Mouse (Mus musculus): ENCODE measurements around the gene Sytl2. TPM values are rescaled to one million over a fixed set of nuclear protein-coding genes. Genes with fewer than 3 reads are reported as not detected.
A peak's percentile ranks its signal among the peaks of the same experiment; 100 is the strongest.

The Sytl2 gene
- polyA plus RNA-seq, 1 experiment from 2014 or later: 7.1 TPM

GRCm38 (mm10) chr7:90395928-90396327, 93.9 kb downstream of the Sytl2 start:
- no peak overlapping the region for H3K4me2 ChIP-seq (ENCODE audit: low read depth, severe bottlenecking)
- H3K4me3 ChIP-seq (ENCODE audit: low read depth, low read length): no peak overlapping the region
- no peak for ATAC-seq (ENCODE audit: insufficient number of reproducible peaks, low FRiP score, low TSS enrichment, low read depth)
- H3K4me1 ChIP-seq (ENCODE audit: control insufficient read depth, insufficient read depth, low read length): no peaks in the 10 kb centered on the region
- 67% methylated on average over 5 of the region's 5 CpGs for WGBS
- H3K36me3 ChIP-seq (ENCODE audit: control insufficient read depth, insufficient read depth, low read length): no peaks in the 10 kb centered on the region
- H3K9me3 ChIP-seq (ENCODE audit: control insufficient read depth, low read length): no peaks in the 10 kb centered on the region
- no peaks in the 10 kb centered on the region for H3K27me3 ChIP-seq (ENCODE audit: control insufficient read depth, insufficient read depth, low read length)
- H3K9ac ChIP-seq (ENCODE audit: low read length): no peak overlapping the region
- no peak overlapping the region for H3K27ac ChIP-seq (replicated peaks; ENCODE audit: low read depth, low read length)
- no peak for DNase-seq (ENCODE audit: low spot score)

- WGBS: 38% methylated on average over 3 of the region's 3 CpGs
- Histone ChIP-seq H3K27me3 (ENCODE audit: control insufficient read depth, insufficient read depth, low read length) (no peaks in the 10 kb centered on the region), H3K4me2 (ENCODE audit: low read depth, severe bottlenecking) (no peak overlapping the region), H3K9ac (ENCODE audit: low read length) (no peak overlapping the region), H3K27ac (replicated peaks; ENCODE audit: low read depth, low read length) (no peak overlapping the region), H3K9me3 (ENCODE audit: control insufficient read depth, low read length) (no peaks in the 10 kb centered on the region), H3K4me3 (ENCODE audit: low read depth, low read length) (no peak overlapping the region), H3K4me1 (ENCODE audit: control insufficient read depth, insufficient read depth, low read length) (no peaks in the 10 kb centered on the region), H3K36me3 (ENCODE audit: control insufficient read depth, insufficient read depth, low read length) (no peaks in the 10 kb centered on the region)
- peak; percentile 78 for DNase-seq (ENCODE audit: low spot score)
- no peak for ATAC-seq (ENCODE audit: insufficient number of reproducible peaks, low FRiP score, low TSS enrichment, low read depth)
These were observed 107.9 kb downstream of the Sytl2 start for GRCm38 (mm10) chr7:90409934-90410333.

DNA sequence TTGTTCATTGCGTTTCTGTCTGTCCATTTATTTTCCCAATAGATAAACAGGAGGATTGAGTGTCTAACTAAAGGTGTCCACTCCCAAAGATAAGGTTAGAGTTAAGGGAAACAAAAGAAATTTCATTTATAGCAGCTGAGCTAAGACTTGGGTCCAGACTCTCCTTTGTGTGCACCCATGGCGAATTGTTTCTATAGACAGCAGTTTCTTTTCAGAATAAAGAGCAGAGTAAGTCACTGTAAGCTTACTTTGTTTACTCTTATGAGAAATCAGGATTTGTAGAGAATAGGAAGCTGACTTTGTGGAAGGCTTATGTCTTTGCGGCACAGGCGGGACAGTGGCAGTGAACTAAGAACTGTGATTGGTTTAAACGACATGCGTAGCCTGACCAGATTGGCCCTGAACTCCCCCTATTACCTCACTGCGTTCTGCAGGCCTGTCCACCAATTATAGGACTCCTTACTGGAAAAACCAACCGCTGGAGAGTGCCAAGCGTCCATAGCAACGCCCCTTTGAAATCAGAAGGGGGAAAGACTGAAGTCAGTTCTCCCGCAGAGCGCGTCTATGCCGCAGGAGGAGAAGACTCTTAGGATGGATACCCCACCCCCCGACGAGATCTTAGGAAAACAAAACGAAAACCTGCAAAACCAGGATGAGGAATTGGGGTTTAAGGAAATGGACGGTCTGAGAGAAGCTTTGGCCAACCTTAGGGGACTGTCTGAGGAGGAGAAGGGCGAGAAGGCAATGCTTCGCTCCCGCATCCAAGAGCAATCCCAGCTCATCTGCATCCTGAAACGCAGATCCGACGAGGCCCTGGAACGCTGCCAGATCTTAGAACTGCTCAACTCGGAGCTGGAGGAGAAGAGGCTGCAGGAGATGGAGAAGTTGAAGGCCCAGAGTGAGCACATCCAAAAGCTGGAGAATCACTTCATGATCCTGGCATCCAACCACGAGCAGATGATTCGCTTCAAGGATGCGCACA, 124.3 kb downstream of the Sytl2 start, which contains the start of gene Ccdc89:
TSS of gene Ccdc89 (plus strand) at position 558 of the 982 bp plus-strand sequence.
- H3K27me3 ChIP-seq (ENCODE audit: control insufficient read depth, insufficient read depth, low read length): no peaks in the 10 kb centered on the region
- H3K4me1 ChIP-seq (ENCODE audit: control insufficient read depth, insufficient read depth, low read length): no peaks in the 10 kb centered on the region
- peak within 1 kb of the TSS; percentile 23; the same call in 1 of the 2 replicates for H3K9ac ChIP-seq (ENCODE audit: low read length)
- H3K4me2 ChIP-seq (ENCODE audit: low read depth, severe bottlenecking): peak within 1 kb of the TSS; percentile 51
- ATAC-seq (ENCODE audit: insufficient number of reproducible peaks, low FRiP score, low TSS enrichment, low read depth) (peak; percentile 99), DNase-seq (ENCODE audit: low spot score) (peak; percentile 74)
- 22% methylated on average over 29 of the region's 29 CpGs for WGBS
- H3K27ac ChIP-seq (replicated peaks; ENCODE audit: low read depth, low read length): no peak within 1 kb of the TSS
- no peaks in the 10 kb centered on the region for H3K9me3 ChIP-seq (ENCODE audit: control insufficient read depth, low read length)
- peak within 1 kb of the TSS; percentile 24 for H3K4me3 ChIP-seq (ENCODE audit: low read depth, low read length)
- H3K36me3 ChIP-seq (ENCODE audit: control insufficient read depth, insufficient read depth, low read length): no peaks in the 10 kb centered on the region

DNA sequence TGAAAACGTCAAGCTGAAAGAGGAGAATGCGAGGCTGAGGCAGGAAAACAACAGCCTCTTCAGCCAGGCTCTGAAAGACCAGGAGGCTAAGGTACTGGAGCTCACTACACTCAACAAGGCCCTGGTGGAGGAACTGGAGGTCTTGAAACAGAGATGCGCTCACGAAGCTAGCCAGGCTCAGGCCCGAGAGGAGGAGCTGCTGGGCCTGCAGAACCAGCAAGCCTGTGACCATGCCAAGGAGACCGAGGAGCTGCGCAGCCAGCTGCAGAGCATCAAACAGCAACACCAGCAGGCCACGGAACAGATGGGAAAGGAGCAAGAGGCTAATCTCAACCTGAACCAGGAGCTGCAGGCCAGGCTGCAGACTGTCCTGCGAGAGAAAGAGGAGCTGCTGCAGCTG, 125.0 kb downstream of the Sytl2 start:
- DNase-seq (ENCODE audit: low spot score) (no peak), ATAC-seq (ENCODE audit: insufficient number of reproducible peaks, low FRiP score, low TSS enrichment, low read depth) (no peak)
- no peaks in the 10 kb centered on the region for H3K27me3 ChIP-seq (ENCODE audit: control insufficient read depth, insufficient read depth, low read length)
- H3K4me2 ChIP-seq (ENCODE audit: low read depth, severe bottlenecking): peak overlapping the region; percentile 51
- 63% methylated on average over 9 of the region's 9 CpGs for WGBS
- H3K4me3 ChIP-seq (ENCODE audit: low read depth, low read length): no peak overlapping the region; the same call in 1 of the 2 replicates
- no peak overlapping the region for H3K27ac ChIP-seq (replicated peaks; ENCODE audit: low read depth, low read length)
- H3K9me3 ChIP-seq (ENCODE audit: control insufficient read depth, low read length): no peaks in the 10 kb centered on the region
- H3K4me1 ChIP-seq (ENCODE audit: control insufficient read depth, insufficient read depth, low read length): no peaks in the 10 kb centered on the region
- H3K9ac ChIP-seq (ENCODE audit: low read length): no peak overlapping the region; the same call in 1 of the 2 replicates
- no peaks in the 10 kb centered on the region for H3K36me3 ChIP-seq (ENCODE audit: control insufficient read depth, insufficient read depth, low read length)

DNA sequence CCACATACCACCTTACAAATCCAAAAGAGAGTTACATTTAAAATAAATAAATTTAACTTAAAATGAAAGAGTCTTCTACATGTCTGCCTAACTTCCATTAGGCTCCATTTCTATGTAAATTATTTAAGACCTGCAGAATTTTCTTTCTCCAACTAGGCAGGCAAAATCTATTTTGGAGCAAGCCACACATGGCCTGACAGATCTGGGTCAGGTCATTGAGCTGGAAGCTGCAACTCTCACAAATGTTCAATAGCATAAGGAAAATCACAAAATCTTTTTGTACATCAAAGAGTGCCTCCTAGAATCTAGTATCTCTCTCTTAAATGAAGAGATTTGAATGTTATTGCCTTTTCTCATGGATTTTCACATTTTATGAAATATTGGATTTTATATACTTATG, 130.2 kb downstream of the Sytl2 start:
- Histone ChIP-seq H3K4me2 (ENCODE audit: low read depth, severe bottlenecking) (no peak overlapping the region), H3K27ac (replicated peaks; ENCODE audit: low read depth, low read length) (no peak overlapping the region)
- ATAC-seq (ENCODE audit: insufficient number of reproducible peaks, low FRiP score, low TSS enrichment, low read depth): no peak

DNA sequence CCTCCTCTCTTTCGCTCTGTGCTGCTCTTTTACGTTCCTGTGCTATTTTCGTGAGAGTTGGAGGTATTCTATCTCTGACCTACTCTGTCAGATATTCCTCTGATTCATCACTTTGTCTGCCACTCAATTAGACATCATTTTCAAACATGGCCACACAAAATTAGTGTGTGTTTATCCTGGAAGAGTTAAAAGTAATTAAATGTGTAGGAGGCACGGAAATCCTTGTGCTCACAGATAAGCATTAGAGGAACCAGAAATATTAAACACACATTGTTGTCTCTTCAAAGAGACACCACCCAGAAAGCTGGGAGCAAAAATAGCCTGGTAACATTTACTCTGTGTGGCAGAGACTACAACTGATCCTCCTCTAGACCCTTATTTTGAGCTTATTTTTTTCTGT, 138.0 kb downstream of the Sytl2 start:
- no peak overlapping the region for H3K4me3 ChIP-seq (ENCODE audit: low read depth, low read length)
- H3K27me3 ChIP-seq (ENCODE audit: control insufficient read depth, insufficient read depth, low read length): no peaks in the 10 kb centered on the region
- no peak overlapping the region for H3K9ac ChIP-seq (ENCODE audit: low read length)
- DNase-seq (ENCODE audit: low spot score): no peak
- H3K4me1 ChIP-seq (ENCODE audit: control insufficient read depth, insufficient read depth, low read length): no peaks in the 10 kb centered on the region
- 92% methylated on average over 4 of the region's 4 CpGs for WGBS
- no peak overlapping the region for H3K27ac ChIP-seq (replicated peaks; ENCODE audit: low read depth, low read length)
- no peaks in the 10 kb centered on the region for H3K36me3 ChIP-seq (ENCODE audit: control insufficient read depth, insufficient read depth, low read length)
- no peak overlapping the region for H3K4me2 ChIP-seq (ENCODE audit: low read depth, severe bottlenecking)
- no peaks in the 10 kb centered on the region for H3K9me3 ChIP-seq (ENCODE audit: control insufficient read depth, low read length)
- ATAC-seq (ENCODE audit: insufficient number of reproducible peaks, low FRiP score, low TSS enrichment, low read depth): no peak

More for the DNA sequence above, 130.2 kb downstream of the Sytl2 start:
- no peak overlapping the region for H3K9ac ChIP-seq (ENCODE audit: low read length)
- no peaks in the 10 kb centered on the region for H3K4me1 ChIP-seq (ENCODE audit: control insufficient read depth, insufficient read depth, low read length)
- no peaks in the 10 kb centered on the region for H3K36me3 ChIP-seq (ENCODE audit: control insufficient read depth, insufficient read depth, low read length)
- H3K4me3 ChIP-seq (ENCODE audit: low read depth, low read length): no peak overlapping the region
- DNase-seq (ENCODE audit: low spot score): no peak
- no peaks in the 10 kb centered on the region for H3K9me3 ChIP-seq (ENCODE audit: control insufficient read depth, low read length)
- H3K27me3 ChIP-seq (ENCODE audit: control insufficient read depth, insufficient read depth, low read length): no peaks in the 10 kb centered on the region

DNA sequence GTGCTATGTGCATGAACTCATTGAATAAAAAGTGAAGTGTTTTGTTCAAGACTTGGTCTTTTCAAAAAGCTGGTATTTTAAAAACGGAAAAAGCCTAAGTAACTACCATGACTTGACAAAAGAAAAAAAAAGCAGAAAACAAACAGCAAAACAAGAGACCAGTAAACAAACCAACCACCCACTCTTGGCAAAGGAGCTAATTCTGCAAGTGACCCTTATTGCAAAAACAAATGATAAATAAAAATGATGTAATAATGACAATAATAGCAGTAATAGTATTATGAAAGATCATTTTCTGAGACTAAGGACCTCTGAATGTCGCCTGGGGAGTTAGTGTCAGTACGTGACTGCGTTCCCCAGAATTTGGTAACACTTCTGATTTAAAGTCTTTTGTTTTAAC, 140.0 kb downstream of the Sytl2 start:
- no peak overlapping the region for H3K9ac ChIP-seq (ENCODE audit: low read length)
- no peaks in the 10 kb centered on the region for H3K9me3 ChIP-seq (ENCODE audit: control insufficient read depth, low read length)
- no peaks in the 10 kb centered on the region for H3K36me3 ChIP-seq (ENCODE audit: control insufficient read depth, insufficient read depth, low read length)
- WGBS: 13% methylated on average over 4 of the region's 4 CpGs
- H3K4me3 ChIP-seq (ENCODE audit: low read depth, low read length): peak overlapping the region; percentile 99
- ATAC-seq (ENCODE audit: insufficient number of reproducible peaks, low FRiP score, low TSS enrichment, low read depth) (0 out of 2 replicates have a peak, but pooled peaks have one; percentile 4), DNase-seq (ENCODE audit: low spot score) (no peak)
- H3K4me1 ChIP-seq (ENCODE audit: control insufficient read depth, insufficient read depth, low read length): no peaks in the 10 kb centered on the region
- no peak overlapping the region for H3K27ac ChIP-seq (replicated peaks; ENCODE audit: low read depth, low read length)
- no peaks in the 10 kb centered on the region for H3K27me3 ChIP-seq (ENCODE audit: control insufficient read depth, insufficient read depth, low read length)
- H3K4me2 ChIP-seq (ENCODE audit: low read depth, severe bottlenecking): peak overlapping the region; percentile 29

GRCm38 (mm10) chr7:90442518-90443080, 140.5 kb downstream of the Sytl2 start, which contains the start of gene Crebzf:
Crebzf (plus strand) TSS chr7:90442729.
- peak within 1 kb of the TSS; percentile 99 for H3K4me3 ChIP-seq (ENCODE audit: low read depth, low read length)
- ATAC-seq (ENCODE audit: insufficient number of reproducible peaks, low FRiP score, low TSS enrichment, low read depth): peak; percentile 95
- H3K9ac ChIP-seq (ENCODE audit: low read length): peak within 1 kb of the TSS; percentile 99
- H3K9me3 ChIP-seq (ENCODE audit: control insufficient read depth, low read length): no peaks in the 10 kb centered on the region
- no peaks in the 10 kb centered on the region for H3K4me1 ChIP-seq (ENCODE audit: control insufficient read depth, insufficient read depth, low read length)
- H3K27ac ChIP-seq (replicated peaks; ENCODE audit: low read depth, low read length): peak within 1 kb of the TSS; percentile 95
- no peaks in the 10 kb centered on the region for H3K27me3 ChIP-seq (ENCODE audit: control insufficient read depth, insufficient read depth, low read length)
- peak within 1 kb of the TSS; percentile 73 for H3K4me2 ChIP-seq (ENCODE audit: low read depth, severe bottlenecking)
- peak; percentile 97 for DNase-seq (ENCODE audit: low spot score)
- no peaks in the 10 kb centered on the region for H3K36me3 ChIP-seq (ENCODE audit: control insufficient read depth, insufficient read depth, low read length)
- WGBS: 0% methylated on average over 43 of the region's 54 CpGs

Data from limb, embryonic 11.5 days (tissue).